Mouse (Mus musculus) 3134 (cell line): ENCODE data around the gene Omt2b.
"Not testable (repeated sequence)": the region's sequence is repeated elsewhere in the genome, so short reads cannot be mapped to it uniquely, and the experiment has no call there.

ENCODE experiments used
- DNase-seq: peaks from one replicate; pipeline ENCODE4 v3.0.0-alpha.2; 2011; ENCODE audit warnings: low spot score; ENCODE audit not compliant: insufficient read length; ENCODE audit errors: extremely low read depth

Gene Omt2b

GRCm38 (mm10) chr9:78327289-78327688 is at the start of gene Omt2b:
TSS of gene Omt2b (plus strand) at chr9:78327589.
- not testable (repeated sequence) for DNase-seq

- DNase-seq, result peak; percentile 66
These were observed 45.2 kb upstream of the Omt2b start for GRCm38 (mm10) chr9:78282002-78282711.

GRCm38 (mm10) chr9:78289063-78289462 is 38.3 kb upstream of the Omt2b start:
- DNase-seq, result not testable (repeated sequence)

- DNase-seq, result not testable (repeated sequence)
These were observed 37.7 kb upstream of the Omt2b start, which contains the start of gene Gm10639 for GRCm38 (mm10) chr9:78289723-78290122. TSS of gene Gm10639 (plus strand) at chr9:78289923.

GRCm38 (mm10) chr9:78292462-78292861 is 34.9 kb upstream of the Omt2b start:
- DNase-seq, result not testable (repeated sequence)

- DNase-seq, result not testable (repeated sequence)
These were observed 33.7 kb upstream of the Omt2b start for GRCm38 (mm10) chr9:78293683-78294082.

GRCm38 (mm10) chr9:78294781-78295180 is 32.6 kb upstream of the Omt2b start:
- DNase-seq, result not testable (repeated sequence)

- DNase-seq, result peak; percentile 36
These were observed 31.3 kb upstream of the Omt2b start for GRCm38 (mm10) chr9:78296089-78296488.

- peak; percentile 50 for DNase-seq
These were observed 29.2 kb upstream of the Omt2b start for GRCm38 (mm10) chr9:78298232-78298631.

- DNase-seq, result peak; percentile 52
These were observed 28.2 kb upstream of the Omt2b start for GRCm38 (mm10) chr9:78299143-78299542.

GRCm38 (mm10) chr9:78308122-78308521 is 19.3 kb upstream of the Omt2b start:
- DNase-seq, result not testable (repeated sequence)

- DNase-seq, result no peak
These were observed 12.7 kb upstream of the Omt2b start, which contains the start of gene Omt2a for GRCm38 (mm10) chr9:78314696-78315095. TSS of gene Omt2a (minus strand) at chr9:78314796.

- DNase-seq, result peak; percentile 17
These were observed 7.9 kb upstream of the Omt2b start for GRCm38 (mm10) chr9:78319499-78319898.

- DNase-seq, result peak; percentile 37
These were observed 9.7 kb downstream of the Omt2b start for GRCm38 (mm10) chr9:78337050-78337449.

GRCm38 (mm10) chr9:78340324-78340723 is 12.9 kb downstream of the Omt2b start:
- DNase-seq, result not testable (repeated sequence)

GRCm38 (mm10) chr9:78342494-78342893 is 15.1 kb downstream of the Omt2b start:
- not testable (repeated sequence) for DNase-seq

- not testable (repeated sequence) for DNase-seq
These were observed 15.7 kb downstream of the Omt2b start for GRCm38 (mm10) chr9:78343055-78343454.

GRCm38 (mm10) chr9:78345235-78345634 is 17.8 kb downstream of the Omt2b start:
- DNase-seq, result not testable (repeated sequence)

GRCm38 (mm10) chr9:78347004-78347403 is 19.6 kb downstream of the Omt2b start:
- no peak for DNase-seq

- DNase-seq, result peak; percentile 45
These were observed 21.0 kb downstream of the Omt2b start for GRCm38 (mm10) chr9:78348206-78349004.

GRCm38 (mm10) chr9:78349141-78349540 is 21.8 kb downstream of the Omt2b start:
- DNase-seq, result not testable (repeated sequence)
